Mouse (Mus musculus): ENCODE results near the gene Mast1.

DNA sequence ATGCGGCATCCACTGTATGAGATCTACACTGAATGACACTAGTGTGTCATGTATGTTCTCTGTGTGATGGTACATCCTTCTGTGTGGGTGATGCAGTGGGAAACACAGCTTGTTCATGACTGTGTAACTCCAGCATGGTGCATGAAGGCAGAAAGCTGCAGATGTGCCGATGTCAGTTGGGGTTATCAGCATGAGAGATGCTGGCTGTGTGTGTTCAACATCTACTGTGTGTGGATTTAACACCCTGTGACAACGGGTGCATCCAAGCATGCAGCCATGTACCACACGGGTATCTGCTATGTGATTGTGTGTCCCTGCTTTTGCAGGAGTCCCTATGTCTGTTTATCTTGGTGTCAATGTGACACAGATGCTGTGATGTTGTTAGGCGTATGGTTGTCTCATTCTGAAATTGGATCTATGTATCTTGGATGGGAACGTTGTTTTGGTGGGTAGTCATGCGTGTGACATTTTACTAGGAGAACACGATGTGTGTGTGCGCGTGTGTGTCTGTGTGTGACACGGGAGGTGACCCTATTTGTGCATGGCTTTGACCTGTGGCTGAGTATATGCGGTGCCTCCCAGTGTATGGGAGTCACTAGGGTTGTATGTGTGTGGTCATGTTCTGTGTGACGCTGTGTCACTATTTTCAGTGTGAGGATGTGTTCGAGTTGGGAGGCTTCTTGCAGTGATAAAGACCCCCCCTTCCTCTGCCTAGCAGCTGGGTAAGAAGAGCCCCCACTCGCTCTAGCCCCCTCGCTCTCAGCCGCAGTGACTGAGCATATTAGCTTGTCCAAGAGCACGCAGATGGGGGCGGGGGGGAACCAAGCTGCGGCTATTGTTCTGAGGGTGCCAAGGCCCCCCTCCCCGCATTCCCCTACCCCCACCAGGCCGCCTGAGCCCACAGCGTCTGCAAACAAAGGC lies 858 bp downstream of the Mast1 start:
- no peak for TF ChIP-seq CTCF (conservative IDR thresholded peaks at IDR 0.05; ENCODE audit: insufficient read depth, insufficient read length, low read depth, low read length)
- no peak for TF ChIP-seq POLR2A (IDR thresholded peaks at IDR 0.05; ENCODE audit: low read depth, low read length)

Data from kidney, adult 2 months (tissue).